Mouse (Mus musculus): ENCODE data around the gene Il17rb. TPM values are rescaled to one million over a fixed set of nuclear protein-coding genes. Genes with fewer than 3 reads are reported as not detected.

Gene Il17rb
- polyA plus RNA-seq, 1 experiment from 2014 or later = 0.65 TPM

DNA sequence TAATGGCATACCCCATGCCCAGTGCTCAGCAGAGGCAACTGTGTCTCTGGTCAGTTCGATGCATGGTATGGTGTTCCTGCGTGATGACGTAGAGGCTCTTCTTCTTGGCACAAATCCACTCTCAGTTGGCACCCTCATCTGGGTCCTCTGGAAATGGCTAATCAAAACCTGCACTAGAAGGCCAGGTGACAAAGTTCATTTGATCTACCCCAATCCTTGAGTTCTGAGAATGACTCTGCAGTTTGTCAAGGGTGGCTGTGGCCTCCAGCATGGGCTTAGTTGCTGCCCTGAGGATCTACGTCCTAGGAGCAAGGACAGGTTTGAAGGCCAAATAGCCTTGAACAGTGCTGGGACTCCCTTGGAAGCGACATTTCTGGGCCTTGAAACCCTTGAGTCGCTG lies 10.2 kb upstream of the Il17rb start:
- TF ChIP-seq CTCF (IDR thresholded peaks at IDR 0.05; ENCODE audit: low read depth) = no peak
- H3K36me3 ChIP-seq (ENCODE audit: control insufficient read depth, insufficient read depth) = no peaks in the 10 kb centered on the region
- no peaks in the 10 kb centered on the region; the same call in 1 of the 2 replicates for H3K4me1 ChIP-seq (replicated peaks; ENCODE audit: control insufficient read depth, insufficient read depth, low read length)
- 92% methylated on average over 6 of the region's 6 CpGs for WGBS
- H3K4me2 ChIP-seq (replicated peaks; ENCODE audit: low read depth) = no peak overlapping the region
- H3K27me3 ChIP-seq (replicated peaks; ENCODE audit: control insufficient read depth, insufficient read depth, low read length) = no peaks in the 10 kb centered on the region
- ATAC-seq = no peak
- H3K9me3 ChIP-seq (ENCODE audit: control insufficient read depth) = no peaks in the 10 kb centered on the region
- no peak overlapping the region for H3K4me3 ChIP-seq (ENCODE audit: low read depth, low read length)
- H3K27ac ChIP-seq (ENCODE audit: low read depth, low read length) = no peak overlapping the region
- H3K9ac ChIP-seq (ENCODE audit: low read depth, low read length) = no peak overlapping the region

DNA sequence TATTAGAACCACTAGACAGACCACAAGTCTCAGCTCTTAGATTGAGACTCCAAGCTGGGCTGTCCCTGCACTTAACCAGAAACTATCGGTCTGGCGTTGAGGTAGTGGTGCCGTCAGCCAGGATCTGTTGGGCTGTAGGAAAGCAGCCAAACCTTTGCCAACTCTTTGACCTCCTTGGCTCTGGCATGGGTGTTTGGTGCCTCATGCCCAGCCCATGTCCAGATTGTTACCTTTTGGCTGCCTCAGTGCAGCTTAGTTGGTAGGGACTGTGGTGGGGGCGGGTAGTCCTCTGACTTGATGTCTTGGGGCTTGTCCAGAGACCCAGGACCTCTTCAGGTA lies 9.7 kb upstream of the Il17rb start:
- Histone ChIP-seq H3K4me3 (ENCODE audit: low read depth, low read length) (no peak overlapping the region), H3K4me2 (replicated peaks; ENCODE audit: low read depth) (no peak overlapping the region; the same call in 1 of the 2 replicates), H3K27ac (ENCODE audit: low read depth, low read length) (0 out of 2 replicates have a peak overlapping the region, but pooled peaks have one; percentile 57), H3K27me3 (replicated peaks; ENCODE audit: control insufficient read depth, insufficient read depth, low read length) (no peaks in the 10 kb centered on the region), H3K4me1 (replicated peaks; ENCODE audit: control insufficient read depth, insufficient read depth, low read length) (no peaks in the 10 kb centered on the region; the same call in 1 of the 2 replicates), H3K9ac (ENCODE audit: low read depth, low read length) (no peak overlapping the region), H3K9me3 (ENCODE audit: control insufficient read depth) (no peaks in the 10 kb centered on the region), H3K36me3 (ENCODE audit: control insufficient read depth, insufficient read depth) (no peaks in the 10 kb centered on the region)
- no peak for ATAC-seq
- no peak for TF ChIP-seq CTCF (IDR thresholded peaks at IDR 0.05; ENCODE audit: low read depth)
- 92% methylated on average over 4 of the region's 4 CpGs for WGBS

DNA sequence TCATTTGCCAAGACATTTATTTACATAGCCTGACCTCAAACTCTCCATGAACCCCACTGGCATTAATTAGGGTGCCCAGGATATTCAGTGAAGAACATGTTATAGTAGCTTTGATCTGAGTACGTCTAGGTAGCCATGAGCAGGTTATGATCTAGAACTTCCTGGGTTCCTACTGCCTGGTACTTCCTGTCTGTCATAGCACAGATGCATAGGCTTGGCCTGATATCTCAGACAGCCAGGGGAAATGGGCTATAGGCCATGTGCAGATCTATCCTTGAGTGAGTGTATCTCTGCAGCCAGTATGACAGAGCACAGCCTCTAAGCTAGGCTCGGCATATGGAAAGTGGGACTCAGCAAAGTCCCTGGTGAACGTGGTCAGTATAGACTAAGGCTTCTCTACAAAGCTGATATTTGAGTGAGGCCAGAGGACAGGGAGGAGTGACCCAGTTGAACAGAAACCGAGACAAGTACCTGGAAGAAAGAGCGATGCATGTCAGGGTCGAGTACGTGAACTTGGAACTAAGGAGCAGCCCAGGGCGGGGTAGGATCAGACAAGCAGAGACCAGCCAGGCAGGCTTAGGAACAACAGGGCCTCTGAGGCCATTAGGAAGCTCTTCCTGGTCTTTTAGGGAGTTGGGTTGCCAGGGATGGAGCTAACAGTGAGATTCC lies 9.2 kb upstream of the Il17rb start:
- peak overlapping the region; percentile 21; the same call in 1 of the 2 replicates for H3K4me2 ChIP-seq (replicated peaks; ENCODE audit: low read depth)
- TF ChIP-seq CTCF (IDR thresholded peaks at IDR 0.05; ENCODE audit: low read depth) = no peak
- peak overlapping the region; percentile 57; the same call in 1 of the 2 replicates for H3K27ac ChIP-seq (ENCODE audit: low read depth, low read length)
- H3K27me3 ChIP-seq (replicated peaks; ENCODE audit: control insufficient read depth, insufficient read depth, low read length) = no peaks in the 10 kb centered on the region
- H3K9ac ChIP-seq (ENCODE audit: low read depth, low read length) = no peak overlapping the region
- peak; percentile 66 for ATAC-seq
- 62% methylated on average over 8 of the region's 8 CpGs for WGBS
- H3K36me3 ChIP-seq (ENCODE audit: control insufficient read depth, insufficient read depth) = no peaks in the 10 kb centered on the region
- no peaks in the 10 kb centered on the region; the same call in 1 of the 2 replicates for H3K4me1 ChIP-seq (replicated peaks; ENCODE audit: control insufficient read depth, insufficient read depth, low read length)
- no peak overlapping the region for H3K4me3 ChIP-seq (ENCODE audit: low read depth, low read length)
- H3K9me3 ChIP-seq (ENCODE audit: control insufficient read depth) = no peaks in the 10 kb centered on the region

DNA sequence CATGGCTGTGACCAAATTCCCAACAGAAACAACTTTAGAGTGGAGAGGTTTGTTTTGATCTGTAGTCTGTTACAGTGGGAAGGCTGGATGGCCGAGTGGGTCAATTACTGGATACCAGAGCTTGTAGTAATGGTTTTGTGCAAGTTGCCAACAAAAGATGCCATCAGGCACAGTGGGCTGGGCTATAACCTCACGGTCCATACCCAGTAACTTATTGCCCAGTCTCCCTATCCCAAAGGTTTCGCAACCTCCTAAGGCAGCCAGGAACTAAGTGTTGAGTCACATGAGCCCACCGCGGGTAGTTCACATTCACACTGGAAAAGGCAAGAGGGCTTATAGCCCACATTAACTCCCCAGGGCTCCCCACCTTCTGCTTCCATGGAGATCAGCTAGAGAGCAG lies 8.0 kb upstream of the Il17rb start:
- no peak for ATAC-seq

DNA sequence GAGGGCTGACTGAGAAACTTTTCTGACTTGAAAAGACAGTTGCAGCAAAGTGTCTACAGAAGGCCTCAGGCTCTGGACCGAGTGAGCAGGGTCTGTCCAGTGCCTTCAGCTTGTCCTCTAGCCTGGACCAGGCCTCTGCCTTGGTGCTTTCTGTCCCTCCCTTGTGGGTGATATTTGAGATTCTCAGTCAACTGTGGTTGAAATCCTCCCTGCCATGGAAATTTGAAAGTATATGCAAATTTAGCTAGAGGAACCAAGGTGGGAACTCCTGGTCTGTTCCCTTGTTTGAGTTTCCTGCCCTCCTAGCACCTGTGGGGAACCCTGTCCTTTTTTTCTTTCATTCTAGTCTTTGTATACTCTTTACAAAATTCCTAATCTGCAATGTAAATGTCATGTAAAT lies 6.3 kb upstream of the Il17rb start:
- no peak for ATAC-seq
- H3K9ac ChIP-seq (ENCODE audit: low read depth, low read length) = no peak overlapping the region
- no peaks in the 10 kb centered on the region; the same call in none of the 2 replicates for H3K4me1 ChIP-seq (replicated peaks; ENCODE audit: control insufficient read depth, insufficient read depth, low read length)
- H3K27ac ChIP-seq (ENCODE audit: low read depth, low read length) = no peak overlapping the region
- no peak overlapping the region for H3K4me3 ChIP-seq (ENCODE audit: low read depth, low read length)
- H3K9me3 ChIP-seq (ENCODE audit: control insufficient read depth) = no peaks in the 10 kb centered on the region
- no peak for TF ChIP-seq CTCF (IDR thresholded peaks at IDR 0.05; ENCODE audit: low read depth)
- H3K36me3 ChIP-seq (ENCODE audit: control insufficient read depth, insufficient read depth) = no peaks in the 10 kb centered on the region
- WGBS = 88% methylated on average over 1 of the region's 1 CpGs
- H3K4me2 ChIP-seq (replicated peaks; ENCODE audit: low read depth) = no peak overlapping the region
- H3K27me3 ChIP-seq (replicated peaks; ENCODE audit: control insufficient read depth, insufficient read depth, low read length) = no peaks in the 10 kb centered on the region

More for the DNA sequence above, 8.0 kb upstream of the Il17rb start:
- Histone ChIP-seq H3K9ac (ENCODE audit: low read depth, low read length) (no peak overlapping the region), H3K36me3 (ENCODE audit: control insufficient read depth, insufficient read depth) (no peaks in the 10 kb centered on the region), H3K4me2 (replicated peaks; ENCODE audit: low read depth) (no peak overlapping the region), H3K9me3 (ENCODE audit: control insufficient read depth) (no peaks in the 10 kb centered on the region), H3K27ac (ENCODE audit: low read depth, low read length) (no peak overlapping the region), H3K27me3 (replicated peaks; ENCODE audit: control insufficient read depth, insufficient read depth, low read length) (no peaks in the 10 kb centered on the region), H3K4me1 (replicated peaks; ENCODE audit: control insufficient read depth, insufficient read depth, low read length) (no peaks in the 10 kb centered on the region; the same call in 1 of the 2 replicates), H3K4me3 (ENCODE audit: low read depth, low read length) (no peak overlapping the region)
- 73% methylated on average over 5 of the region's 5 CpGs for WGBS
- TF ChIP-seq CTCF (IDR thresholded peaks at IDR 0.05; ENCODE audit: low read depth) = no peak

DNA sequence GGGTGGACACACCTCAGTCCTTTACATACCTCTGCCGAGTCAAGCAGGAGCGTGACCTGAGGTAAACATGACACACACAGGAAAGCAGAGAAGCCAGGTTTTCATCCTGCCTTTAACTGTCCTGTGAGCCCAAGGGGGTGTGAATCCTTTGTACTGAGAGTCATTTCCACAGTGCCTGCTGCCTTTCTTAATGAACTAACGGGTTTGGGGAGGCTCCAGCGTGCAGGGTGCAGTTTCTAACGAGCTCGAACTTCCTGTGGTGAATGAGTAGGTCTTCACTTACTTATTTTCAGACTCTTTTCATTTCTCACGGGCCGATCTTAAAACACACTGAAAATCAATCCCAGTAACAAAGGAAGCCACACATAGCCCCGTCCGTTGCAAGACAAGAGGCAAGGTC lies 5.8 kb upstream of the Il17rb start:
- H3K27me3 ChIP-seq (replicated peaks; ENCODE audit: control insufficient read depth, insufficient read depth, low read length) = no peaks in the 10 kb centered on the region
- H3K4me2 ChIP-seq (replicated peaks; ENCODE audit: low read depth) = no peak overlapping the region
- WGBS = 67% methylated on average over 10 of the region's 10 CpGs
- H3K4me3 ChIP-seq (ENCODE audit: low read depth, low read length) = no peak overlapping the region
- no peak overlapping the region for H3K27ac ChIP-seq (ENCODE audit: low read depth, low read length)
- no peaks in the 10 kb centered on the region for H3K9me3 ChIP-seq (ENCODE audit: control insufficient read depth)
- no peak overlapping the region for H3K9ac ChIP-seq (ENCODE audit: low read depth, low read length)
- TF ChIP-seq CTCF (IDR thresholded peaks at IDR 0.05; ENCODE audit: low read depth) = no peak
- no peaks in the 10 kb centered on the region for H3K36me3 ChIP-seq (ENCODE audit: control insufficient read depth, insufficient read depth)
- ATAC-seq = no peak
- peaks cover 2% of the 10 kb centered on the region for H3K4me1 ChIP-seq (replicated peaks; ENCODE audit: control insufficient read depth, insufficient read depth, low read length)
